Mouse (Mus musculus) limb, embryonic 13.5 days (tissue): ENCODE data around the gene Ltn1. TPM values are rescaled to one million over a fixed set of nuclear protein-coding genes. Genes with fewer than 3 reads are reported as not detected.

ENCODE experiments used
- ATAC-seq: fragments of 200-750 bp; cut with Nextera tagmentation; 2 replicates; pipeline ENCODE4 v1.8.0; 2017; ENCODE audit warnings: low read depth, moderate number of reproducible peaks, moderate TSS enrichment; ENCODE audit not compliant: low FRiP score
- H3K27ac ChIP-seq: fragments of 300-500 bp; sonication (generic); 2 replicates; pipeline ENCODE4 v1.5.1; 2015; ENCODE audit warnings: inconsistent platforms, mild to moderate bottlenecking, moderate library complexity
- H3K27me3 ChIP-seq: fragments of 300-500 bp; sonication (generic); 2 replicates; pipeline ENCODE4 v1.6.1; 2015; ENCODE audit warnings: mild to moderate bottlenecking, inconsistent platforms
- H3K36me3 ChIP-seq: fragments of 300-500 bp; sonication (generic); 2 replicates; pipeline ENCODE4 v1.6.1; 2015; ENCODE audit warnings: inconsistent platforms, mild to moderate bottlenecking, moderate library complexity
- H3K4me1 ChIP-seq: fragments of 300-500 bp; sonication (generic); 2 replicates; pipeline ENCODE4 v1.6.1; 2015; ENCODE audit warnings: inconsistent platforms
- H3K4me2 ChIP-seq: fragments of 300-500 bp; sonication (generic); replicated peaks from 2 replicates; pipeline ENCODE4 v1.6.1; 2015; ENCODE audit warnings: inconsistent platforms, mild to moderate bottlenecking, moderate library complexity
- H3K4me3 ChIP-seq: fragments of 300-500 bp; sonication (generic); 2 replicates; pipeline ENCODE4 v1.5.1; 2015; ENCODE audit warnings: moderate library complexity, mild to moderate bottlenecking, inconsistent platforms
- H3K9ac ChIP-seq: fragments of 300-500 bp; sonication (generic); 2 replicates; pipeline ENCODE4 v1.6.1; 2015; ENCODE audit warnings: mild to moderate bottlenecking, inconsistent platforms
- H3K9me3 ChIP-seq: fragments of 300-500 bp; sonication (generic); 2 replicates; pipeline ENCODE4 v1.6.1; 2016; ENCODE audit warnings: inconsistent platforms
- WGBS: fragments of 180-500 bp; shearing (Covaris S2); methylation state at CpG from one replicate; pipeline ENCODE4 v1.1.7; 2015; 5-methylcytosine and 5-hydroxymethylcytosine counted together
- polyA plus RNA-seq: library from polyadenylated mRNA; unstranded; fragments of >200 nt; fragmentation: Nextera tagmentation; extraction: Ambion mirVana; gene quantifications from 2 replicates; pipeline ENCODE4 v1.2.1, GENCODE M21; 2015

The Ltn1 gene
- 26.9 and 29.5 TPM in 2 replicates for polyA plus RNA-seq

DNA sequence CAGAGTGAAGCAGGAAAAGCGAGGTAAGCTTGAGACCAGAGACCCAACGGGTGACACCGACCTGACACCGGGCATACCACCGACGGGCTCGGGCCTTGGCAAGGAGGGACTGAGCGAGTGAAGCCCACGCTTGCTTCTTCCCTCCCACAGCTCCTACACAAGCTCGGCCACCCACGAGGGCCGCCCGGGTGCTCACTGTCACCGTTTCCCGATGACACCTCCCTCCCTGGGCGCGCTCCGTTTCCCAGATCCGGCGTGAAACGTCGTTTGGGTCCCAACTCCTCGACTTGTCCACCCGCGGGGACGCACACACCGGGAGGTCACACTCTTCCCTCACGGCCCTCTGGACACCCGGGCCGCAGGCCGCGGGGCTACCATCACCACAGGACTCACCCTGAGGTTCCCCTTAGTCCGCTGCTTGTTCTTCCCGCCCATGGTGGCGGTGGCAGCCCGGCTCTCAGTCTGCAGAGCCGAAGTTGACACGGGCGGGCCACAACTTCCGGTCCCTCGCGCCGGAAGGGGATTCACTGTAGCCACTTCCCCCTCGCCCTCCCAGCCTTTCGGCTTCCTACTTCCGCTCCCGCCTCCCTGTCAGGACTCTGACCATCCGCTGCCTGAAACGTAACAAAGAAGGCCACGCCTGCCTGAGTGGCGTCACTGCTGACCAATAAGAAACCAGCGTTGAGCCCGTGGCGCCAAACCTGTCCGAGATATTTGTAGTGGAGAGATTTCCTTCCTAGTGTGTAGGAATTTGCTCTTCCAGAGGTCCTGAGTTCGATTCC lies at the start of gene Ltn1:
TSS of gene Ltn1 (minus strand) at position 580 of the 782 bp plus-strand sequence.
- under 1% methylated on average over 56 of the region's 56 CpGs for WGBS
- peak within 1 kb of the TSS; percentile 85 for H3K4me2 ChIP-seq
- peak; percentile 100 for ATAC-seq
- H3K27ac ChIP-seq, result peak within 1 kb of the TSS; percentile 58; the same call in 1 of the 2 replicates
- peaks cover 7% of the 10 kb centered on the region; the same call in 1 of the 2 replicates for H3K4me1 ChIP-seq
- no peaks in the 10 kb centered on the region for H3K9me3 ChIP-seq
- peak within 1 kb of the TSS; percentile 90 for H3K9ac ChIP-seq
- H3K27me3 ChIP-seq, result no peaks in the 10 kb centered on the region
- peaks cover 8% of the 10 kb centered on the region; the same call in 1 of the 2 replicates for H3K36me3 ChIP-seq
- H3K4me3 ChIP-seq, result peak within 1 kb of the TSS; percentile 94

- no peaks in the 10 kb centered on the region for H3K9me3 ChIP-seq
Observed at GRCm38 (mm10) chr16:87470579-87470978, 38.2 kb upstream of the Ltn1 start.

GRCm38 (mm10) chr16:87458752-87459151 lies 26.3 kb upstream of the Ltn1 start:
- Histone ChIP-seq H3K36me3 (peaks cover 32% of the 10 kb centered on the region), H3K4me2 (no peak overlapping the region), H3K27ac (no peak overlapping the region), H3K9ac (no peak overlapping the region), H3K27me3 (no peaks in the 10 kb centered on the region), H3K4me3 (no peak overlapping the region), H3K9me3 (no peaks in the 10 kb centered on the region), H3K4me1 (peaks cover 14% of the 10 kb centered on the region)
- WGBS, result 95% methylated on average over 3 of the region's 3 CpGs
- ATAC-seq, result no peak

More at GRCm38 (mm10) chr16:87470579-87470978, 38.2 kb upstream of the Ltn1 start:
- Histone ChIP-seq H3K9ac (no peak overlapping the region), H3K4me2 (no peak overlapping the region), H3K4me3 (no peak overlapping the region), H3K36me3 (peaks cover 82% of the 10 kb centered on the region), H3K27ac (no peak overlapping the region), H3K27me3 (no peaks in the 10 kb centered on the region), H3K4me1 (no peaks in the 10 kb centered on the region)
- 90% methylated on average over 4 of the region's 4 CpGs for WGBS
- ATAC-seq, result no peak

DNA sequence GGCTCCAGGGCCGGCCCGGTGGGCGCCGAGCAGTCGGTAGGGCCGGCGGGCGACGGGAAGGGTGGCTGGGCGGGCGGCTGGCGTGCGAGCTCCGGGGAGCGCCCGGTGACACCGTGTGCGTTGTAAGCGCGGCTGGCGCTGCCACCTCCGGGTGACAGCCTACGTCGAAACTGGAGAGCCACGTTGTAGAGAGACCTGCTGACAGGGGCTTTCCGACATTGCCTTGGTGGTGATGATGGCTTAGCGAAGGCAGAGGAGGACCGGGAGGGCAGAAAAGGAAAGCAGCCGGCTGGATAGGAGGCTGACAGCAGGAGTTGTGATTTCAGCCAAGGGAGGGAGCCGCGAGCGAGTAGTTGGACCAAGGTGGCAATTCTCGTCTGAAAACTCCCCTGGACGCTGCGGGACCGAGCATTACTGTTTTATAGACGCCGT lies 22.8 kb upstream of the Ltn1 start:
- H3K4me1 ChIP-seq, result peaks cover 14% of the 10 kb centered on the region
- peak overlapping the region; percentile 91 for H3K4me2 ChIP-seq
- H3K9ac ChIP-seq, result peak overlapping the region; percentile 89
- H3K36me3 ChIP-seq, result peaks cover 11% of the 10 kb centered on the region
- peak overlapping the region; percentile 94 for H3K4me3 ChIP-seq
- no peaks in the 10 kb centered on the region for H3K9me3 ChIP-seq
- under 1% methylated on average over 38 of the region's 38 CpGs for WGBS
- peak overlapping the region; percentile 77; the same call in 1 of the 2 replicates for H3K27ac ChIP-seq
- no peaks in the 10 kb centered on the region for H3K27me3 ChIP-seq
- ATAC-seq, result peak; percentile 64

GRCm38 (mm10) chr16:87454419-87455179 lies 22.2 kb upstream of the Ltn1 start, which contains the start of gene Usp16:
Gene Usp16 (plus strand): TSS chr16:87454703.
- Histone ChIP-seq H3K4me3 (peak within 1 kb of the TSS; percentile 94), H3K9me3 (no peaks in the 10 kb centered on the region), H3K9ac (peak within 1 kb of the TSS; percentile 89), H3K36me3 (peaks cover 8% of the 10 kb centered on the region), H3K27me3 (no peaks in the 10 kb centered on the region), H3K4me1 (peaks cover 14% of the 10 kb centered on the region), H3K27ac (peak within 1 kb of the TSS; percentile 77; the same call in 1 of the 2 replicates), H3K4me2 (peak within 1 kb of the TSS; percentile 91)
- ATAC-seq, result peak; percentile 97
- 8% methylated on average over 45 of the region's 45 CpGs for WGBS

DNA sequence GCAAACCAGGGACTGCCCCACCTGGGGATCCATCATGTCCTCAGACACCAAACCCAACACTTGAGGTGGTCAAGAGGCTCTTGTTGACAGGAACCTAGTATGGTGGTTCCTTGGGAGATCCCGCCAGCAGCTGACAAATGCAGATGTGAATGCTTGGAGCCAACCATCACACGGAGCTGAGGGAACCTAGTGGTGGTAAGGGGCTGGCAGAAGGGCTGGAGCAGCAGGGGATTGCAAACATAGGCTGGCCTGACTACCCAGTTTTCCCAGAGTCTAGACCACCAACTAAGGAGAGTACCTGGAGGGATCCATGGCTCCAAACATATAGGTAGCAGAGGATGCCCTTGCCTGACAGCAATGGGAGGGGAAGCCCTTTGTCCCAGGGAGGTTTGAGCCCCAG lies 20.8 kb upstream of the Ltn1 start:
- H3K27ac ChIP-seq, result no peak overlapping the region
- H3K36me3 ChIP-seq, result no peaks in the 10 kb centered on the region
- H3K9ac ChIP-seq, result no peak overlapping the region
- no peak for ATAC-seq
- 82% methylated on average over 2 of the region's 2 CpGs for WGBS
- no peak overlapping the region for H3K4me2 ChIP-seq
- no peak overlapping the region for H3K4me3 ChIP-seq
- peaks cover 14% of the 10 kb centered on the region for H3K4me1 ChIP-seq
- H3K27me3 ChIP-seq, result no peaks in the 10 kb centered on the region
- H3K9me3 ChIP-seq, result no peaks in the 10 kb centered on the region

DNA sequence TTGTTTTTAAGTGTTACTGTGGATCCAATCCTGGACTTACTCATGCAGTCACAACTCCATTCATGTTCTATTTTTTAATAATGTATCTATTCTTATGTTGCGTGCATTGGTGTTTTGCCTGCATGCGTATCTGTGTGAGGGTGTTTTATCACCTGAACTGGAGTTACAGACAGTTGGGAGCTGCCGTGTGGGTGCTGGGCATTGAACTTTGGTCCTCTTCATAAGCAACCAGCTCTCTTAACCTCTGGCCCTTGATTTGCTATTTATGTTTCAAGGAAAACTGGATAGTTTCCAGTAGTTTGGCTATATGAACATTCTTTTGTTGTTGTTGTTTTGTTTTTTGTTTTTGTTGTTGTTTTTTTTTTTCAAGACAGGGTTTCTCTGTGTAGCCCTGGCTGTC lies 13.1 kb upstream of the Ltn1 start:
- Histone ChIP-seq H3K4me3 (no peak overlapping the region), H3K9ac (no peak overlapping the region), H3K36me3 (no peaks in the 10 kb centered on the region), H3K27me3 (no peaks in the 10 kb centered on the region), H3K4me1 (peaks cover 10% of the 10 kb centered on the region), H3K27ac (no peak overlapping the region), H3K4me2 (no peak overlapping the region), H3K9me3 (no peaks in the 10 kb centered on the region)
- no peak for ATAC-seq
- WGBS, result 92% methylated on average over 3 of the region's 3 CpGs

- Histone ChIP-seq H3K27me3 (no peaks in the 10 kb centered on the region), H3K4me1 (peaks cover 10% of the 10 kb centered on the region), H3K9me3 (no peaks in the 10 kb centered on the region), H3K36me3 (no peaks in the 10 kb centered on the region), H3K9ac (no peak overlapping the region), H3K4me3 (no peak overlapping the region), H3K4me2 (no peak overlapping the region), H3K27ac (no peak overlapping the region)
- ATAC-seq, result no peak
Observed at GRCm38 (mm10) chr16:87445110-87445509, 12.7 kb upstream of the Ltn1 start.

GRCm38 (mm10) chr16:87444071-87444470 lies 11.7 kb upstream of the Ltn1 start:
- Histone ChIP-seq H3K4me1 (peaks cover 15% of the 10 kb centered on the region), H3K27ac (no peak overlapping the region), H3K27me3 (no peaks in the 10 kb centered on the region), H3K9me3 (no peaks in the 10 kb centered on the region), H3K36me3 (no peaks in the 10 kb centered on the region), H3K4me3 (no peak overlapping the region), H3K9ac (no peak overlapping the region), H3K4me2 (no peak overlapping the region)
- 57% methylated on average over 1 of the region's 1 CpGs for WGBS
- ATAC-seq, result no peak

GRCm38 (mm10) chr16:87443245-87443644 lies 10.8 kb upstream of the Ltn1 start:
- Histone ChIP-seq H3K9me3 (no peaks in the 10 kb centered on the region), H3K4me2 (no peak overlapping the region), H3K4me3 (no peak overlapping the region), H3K36me3 (no peaks in the 10 kb centered on the region), H3K27me3 (no peaks in the 10 kb centered on the region), H3K9ac (no peak overlapping the region), H3K4me1 (peaks cover 15% of the 10 kb centered on the region), H3K27ac (no peak overlapping the region)
- no peak for ATAC-seq

GRCm38 (mm10) chr16:87442291-87442690 lies 9.9 kb upstream of the Ltn1 start:
- 42% methylated on average over 5 of the region's 5 CpGs for WGBS
- no peaks in the 10 kb centered on the region for H3K9me3 ChIP-seq
- ATAC-seq, result no peak

GRCm38 (mm10) chr16:87441089-87441488 lies 8.7 kb upstream of the Ltn1 start:
- H3K9ac ChIP-seq, result peak overlapping the region; percentile 86
- WGBS, result 21% methylated on average over 9 of the region's 9 CpGs
- H3K4me1 ChIP-seq, result peaks cover 15% of the 10 kb centered on the region
- H3K27me3 ChIP-seq, result no peaks in the 10 kb centered on the region
- ATAC-seq, result no peak
- H3K4me3 ChIP-seq, result peak overlapping the region; percentile 71
- H3K36me3 ChIP-seq, result 0 out of 2 replicates have a peak, but pooled peaks cover 4% of the 10 kb centered on the region
- H3K9me3 ChIP-seq, result no peaks in the 10 kb centered on the region
- no peak overlapping the region for H3K27ac ChIP-seq
- peak overlapping the region; percentile 84 for H3K4me2 ChIP-seq

More at GRCm38 (mm10) chr16:87442291-87442690, 9.9 kb upstream of the Ltn1 start:
- no peaks in the 10 kb centered on the region for H3K27me3 ChIP-seq
- H3K4me2 ChIP-seq, result no peak overlapping the region
- no peak overlapping the region for H3K9ac ChIP-seq
- no peaks in the 10 kb centered on the region for H3K36me3 ChIP-seq
- no peak overlapping the region for H3K4me3 ChIP-seq
- no peak overlapping the region for H3K27ac ChIP-seq
- H3K4me1 ChIP-seq, result peaks cover 15% of the 10 kb centered on the region
